Mouse (Mus musculus): ENCODE measurements around the gene Glrb.

The Glrb gene

DNA sequence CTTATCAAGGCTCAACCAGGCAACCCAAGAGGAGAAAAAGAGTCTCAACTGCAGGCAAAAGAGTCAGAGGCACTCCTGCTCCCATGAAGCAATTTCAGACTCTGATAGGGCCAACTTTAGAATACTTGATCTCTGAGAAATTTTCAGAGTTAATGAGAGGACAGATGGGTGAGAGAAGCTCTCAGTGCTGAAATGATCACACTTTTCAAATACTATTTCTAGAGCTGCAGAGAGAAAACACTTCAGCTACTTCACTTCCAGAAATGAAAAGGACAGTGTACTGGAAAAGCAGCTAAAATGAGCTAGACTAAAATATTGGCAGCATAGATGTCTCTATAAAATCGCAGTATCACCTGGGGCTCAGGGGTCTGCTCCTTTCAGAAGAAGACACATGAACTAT is 94.8 kb downstream of the Glrb start:
- DNase-seq = no peak

DNA sequence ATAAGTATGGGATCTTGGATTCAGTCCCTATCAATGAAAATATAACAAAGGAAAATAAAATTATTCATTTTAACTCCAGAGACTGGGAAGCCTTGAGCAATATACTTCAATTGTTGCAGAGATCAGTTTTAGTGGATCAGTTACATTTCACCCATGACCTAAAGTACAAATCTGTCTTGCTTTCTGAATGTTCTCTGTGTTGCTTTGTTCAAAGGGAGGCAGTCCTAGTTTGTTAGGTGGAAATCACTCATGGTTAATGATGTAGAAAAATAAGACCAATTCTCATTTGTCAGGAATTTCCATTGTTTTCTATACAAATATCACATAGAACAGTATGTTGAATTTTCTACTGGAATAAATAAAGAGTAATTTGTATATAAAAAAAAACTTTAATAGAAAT is 99.7 kb downstream of the Glrb start:
- no peak for DNase-seq

GRCm38 (mm10) chr3:80812237-80812636 is 101.2 kb downstream of the Glrb start:
- no peak for DNase-seq

- DNase-seq = no peak
Measured at GRCm38 (mm10) chr3:80805327-80805726, 108.1 kb downstream of the Glrb start.

GRCm38 (mm10) chr3:80803811-80804210 is 109.6 kb downstream of the Glrb start:
- no peak for DNase-seq

DNA sequence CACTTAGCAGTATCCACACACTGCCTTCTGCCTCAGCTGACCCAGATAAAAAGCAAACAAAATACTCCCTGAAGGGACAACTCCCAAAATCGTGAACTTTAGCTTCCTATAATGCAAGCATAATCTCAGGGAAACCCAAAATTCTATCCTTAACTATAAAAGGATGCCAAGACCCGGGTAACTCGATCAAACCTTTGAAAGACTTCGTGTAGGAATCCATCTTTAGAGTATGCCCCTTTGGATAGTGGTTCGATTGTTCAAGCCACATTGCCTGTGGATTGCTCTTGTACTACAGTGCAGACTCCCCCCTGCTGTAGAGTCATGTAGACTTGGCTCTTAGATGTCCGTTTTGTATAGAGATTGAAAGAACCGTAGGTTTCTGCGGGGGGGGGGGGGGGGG is 110.2 kb downstream of the Glrb start:
- DNase-seq = no peak

DNA sequence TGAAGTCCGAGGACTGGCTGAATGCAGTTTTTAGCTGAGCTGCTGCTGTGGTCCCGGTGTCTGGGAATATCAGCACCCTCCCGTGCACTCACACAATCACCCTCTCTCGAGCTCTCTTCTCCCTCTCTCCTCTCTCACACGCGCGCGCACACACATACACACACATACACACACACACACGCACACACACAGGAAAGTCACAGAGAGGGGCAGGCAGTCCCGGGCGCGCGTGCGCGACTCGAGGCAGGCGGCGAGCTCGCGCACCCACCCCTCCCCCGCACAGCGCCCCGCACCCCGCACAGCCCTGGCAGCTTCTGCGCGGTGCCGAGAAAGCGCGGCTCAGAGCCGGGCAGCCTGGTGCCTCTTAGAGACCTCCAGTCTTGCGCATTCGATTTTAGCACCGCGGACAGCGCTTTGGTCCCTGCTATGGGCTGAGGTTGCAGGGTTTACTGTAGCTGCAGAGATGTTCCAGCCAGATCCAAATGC is 110.8 kb downstream of the Glrb start, which contains the start of gene Gria2:
Gene Gria2 (minus strand): TSS at position 240 of the 486 bp plus-strand sequence.
- DNase-seq = peak in 1 of 2 experiments; percentile 5

GRCm38 (mm10) chr3:80801827-80802310 is 111.6 kb downstream of the Glrb start:
- no peak for DNase-seq

DNA sequence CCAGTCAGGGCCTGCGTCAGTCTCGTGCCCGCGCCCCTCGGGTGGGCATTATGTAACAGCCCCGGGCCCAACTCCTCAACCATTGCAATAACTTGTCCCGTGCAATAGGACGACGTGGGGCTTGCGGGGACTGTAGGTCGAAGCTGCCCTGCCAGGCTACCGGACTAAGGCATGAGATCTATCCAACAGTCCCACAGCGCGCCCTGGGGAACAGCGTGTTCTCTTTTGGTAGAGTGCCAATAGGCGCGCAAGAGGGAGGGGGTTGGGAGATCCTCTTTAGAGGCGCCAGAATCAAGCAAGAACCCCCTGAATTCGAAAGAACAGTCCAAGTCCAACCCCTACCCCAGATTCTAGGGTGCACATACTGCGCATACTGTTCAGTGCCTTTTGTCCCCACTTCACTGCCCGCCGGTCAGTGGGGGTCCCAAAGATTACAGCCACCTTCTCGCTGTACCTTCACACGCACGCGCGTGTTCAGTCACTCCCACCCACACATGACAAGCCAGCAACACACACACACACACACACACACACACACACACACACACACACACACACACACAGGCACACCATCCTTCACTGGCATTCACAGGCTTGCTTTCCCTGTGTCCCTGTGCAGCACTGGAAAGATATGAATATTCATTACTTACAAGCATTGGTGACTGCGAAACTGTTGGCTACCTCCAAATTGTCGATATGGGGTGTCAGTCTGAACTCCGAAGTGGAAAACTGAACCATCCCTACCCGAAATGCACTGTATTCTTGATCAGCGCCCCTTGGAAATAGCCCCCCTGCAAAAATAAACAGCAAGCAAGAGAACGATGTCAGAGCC is 112.2 kb downstream of the Glrb start:
- no peak for DNase-seq

DNA sequence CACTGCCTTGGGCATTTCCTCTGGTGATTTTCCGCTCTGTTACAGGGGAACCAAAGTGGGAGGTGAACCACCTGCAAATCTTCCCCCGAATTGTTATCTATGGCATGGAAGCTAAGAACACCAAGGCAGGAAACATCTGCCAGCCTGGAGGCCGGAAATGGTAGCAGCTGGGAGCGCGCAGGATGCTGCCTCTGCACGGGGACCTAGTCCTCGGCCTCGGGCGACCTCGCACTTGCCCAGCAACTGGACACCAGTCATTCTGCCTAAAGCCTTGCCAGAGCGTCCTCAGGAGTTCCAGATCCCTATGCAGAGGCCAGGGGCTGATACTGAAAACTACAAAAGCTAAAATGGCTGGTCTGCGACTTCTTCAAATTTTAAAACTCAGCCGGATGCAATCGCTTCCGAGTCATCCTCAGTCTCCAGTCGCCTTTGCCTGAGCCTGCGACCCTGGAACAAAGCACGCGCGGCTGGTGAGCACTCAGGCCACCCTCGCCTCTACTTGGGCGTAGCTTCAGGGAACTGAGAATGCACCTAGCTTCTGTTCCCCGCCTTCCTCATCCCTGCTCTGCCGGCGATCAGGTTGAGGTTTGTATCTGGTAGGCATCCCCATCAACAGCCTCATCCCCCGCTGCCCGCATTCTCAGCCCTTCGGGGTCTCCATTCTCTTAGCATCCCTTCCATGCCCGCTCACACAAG is 113.0 kb downstream of the Glrb start:
- DNase-seq = peak in 1 of 2 experiments; percentile 4

- no peak for DNase-seq
Measured at GRCm38 (mm10) chr3:80797935-80798334, 115.5 kb downstream of the Glrb start.

- DNase-seq = no peak
Measured at GRCm38 (mm10) chr3:80796764-80797163, 116.7 kb downstream of the Glrb start.

DNA sequence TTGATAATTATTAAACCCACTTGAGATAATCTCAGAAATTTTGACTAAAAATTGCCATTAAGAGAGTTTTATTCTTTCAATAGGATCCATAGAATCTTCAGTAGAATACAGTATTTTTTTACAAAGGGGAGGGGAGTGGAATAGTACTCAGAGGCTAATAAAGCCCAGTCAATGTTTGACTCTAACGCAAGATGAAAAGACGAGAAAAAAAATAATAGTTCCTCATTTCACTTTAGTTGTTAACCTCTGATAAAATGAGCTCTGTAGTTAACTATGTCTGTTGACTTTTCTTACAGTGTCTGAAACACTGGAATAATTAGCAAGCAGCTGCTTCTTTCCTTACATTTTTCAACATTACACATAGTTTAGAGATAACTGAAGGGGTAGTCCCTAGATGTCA is 118.2 kb downstream of the Glrb start:
- DNase-seq = no peak

All from spleen, adult 18-20 months (tissue).